Mouse (Mus musculus): ENCODE data around the gene Cfap221. TPM values are rescaled to one million over a fixed set of nuclear protein-coding genes. Genes with fewer than 3 reads are reported as not detected.

Gene Cfap221
- polyA plus RNA-seq (2015; fragmentation: Nextera tagmentation; extraction: Ambion mirVana), result 0.36 and 0.48 TPM in 2 replicates

GRCm38 (mm10) chr1:119996798-119997581 lies at the start of gene Cfap221:
Gene Cfap221 (minus strand): TSS chr1:119997234.
- H3K9me3 ChIP-seq, result no peaks in the 10 kb centered on the region
- H3K4me3 ChIP-seq, result peak within 1 kb of the TSS; percentile 43
- H3K36me3 ChIP-seq (replicated peaks), result no peaks in the 10 kb centered on the region
- no peaks in the 10 kb centered on the region for H3K27me3 ChIP-seq (replicated peaks)
- H3K4me1 ChIP-seq, result peaks cover 6% of the 10 kb centered on the region; the same call in 1 of the 2 replicates
- peak; percentile 89 for ATAC-seq (replicated peaks)
- 5% methylated on average over 30 of the region's 30 CpGs for WGBS
- peak within 1 kb of the TSS; percentile 73 for H3K4me2 ChIP-seq
- peak within 1 kb of the TSS; percentile 17; the same call in 1 of the 2 replicates for H3K9ac ChIP-seq
- H3K27ac ChIP-seq, result no peak within 1 kb of the TSS

GRCm38 (mm10) chr1:120044584-120044983 lies 47.5 kb upstream of the Cfap221 start:
- ATAC-seq (replicated peaks), result no peak
- H3K4me1 ChIP-seq, result no peaks in the 10 kb centered on the region
- no peak overlapping the region for H3K4me3 ChIP-seq
- H3K9ac ChIP-seq, result no peak overlapping the region
- H3K9me3 ChIP-seq, result no peaks in the 10 kb centered on the region
- H3K27me3 ChIP-seq (replicated peaks), result no peaks in the 10 kb centered on the region
- 93% methylated on average over 16 of the region's 16 CpGs for WGBS
- H3K36me3 ChIP-seq (replicated peaks), result no peaks in the 10 kb centered on the region
- no peak overlapping the region for H3K27ac ChIP-seq
- H3K4me2 ChIP-seq, result no peak overlapping the region

GRCm38 (mm10) chr1:120042421-120042820 lies 45.4 kb upstream of the Cfap221 start:
- H3K4me1 ChIP-seq, result no peaks in the 10 kb centered on the region
- no peak overlapping the region for H3K4me2 ChIP-seq
- H3K27ac ChIP-seq, result no peak overlapping the region
- ATAC-seq (replicated peaks), result no peak
- H3K4me3 ChIP-seq, result no peak overlapping the region
- no peak overlapping the region for H3K9ac ChIP-seq
- no peaks in the 10 kb centered on the region for H3K9me3 ChIP-seq
- H3K36me3 ChIP-seq (replicated peaks), result no peaks in the 10 kb centered on the region
- no peaks in the 10 kb centered on the region for H3K27me3 ChIP-seq (replicated peaks)
- WGBS, result 69% methylated on average over 8 of the region's 8 CpGs

- Histone ChIP-seq H3K9ac (no peak overlapping the region), H3K27ac (no peak overlapping the region), H3K36me3 (replicated peaks) (no peaks in the 10 kb centered on the region), H3K9me3 (no peaks in the 10 kb centered on the region), H3K4me2 (no peak overlapping the region), H3K27me3 (replicated peaks) (no peaks in the 10 kb centered on the region), H3K4me1 (no peaks in the 10 kb centered on the region), H3K4me3 (no peak overlapping the region)
- 82% methylated on average over 9 of the region's 9 CpGs for WGBS
- no peak for ATAC-seq (replicated peaks)
Observed at GRCm38 (mm10) chr1:120038594-120038993, 41.6 kb upstream of the Cfap221 start.

- 78% methylated on average over 9 of the region's 9 CpGs for WGBS
- ATAC-seq (replicated peaks), result no peak
- H3K36me3 ChIP-seq (replicated peaks), result no peaks in the 10 kb centered on the region
- H3K27me3 ChIP-seq (replicated peaks), result no peaks in the 10 kb centered on the region
- no peak overlapping the region for H3K27ac ChIP-seq
- H3K9ac ChIP-seq, result no peak overlapping the region
- no peak overlapping the region for H3K4me3 ChIP-seq
- no peak overlapping the region for H3K4me2 ChIP-seq
- H3K9me3 ChIP-seq, result no peaks in the 10 kb centered on the region
- H3K4me1 ChIP-seq, result no peaks in the 10 kb centered on the region
Observed at GRCm38 (mm10) chr1:120037021-120037683, 40.1 kb upstream of the Cfap221 start.

- H3K4me3 ChIP-seq, result no peak overlapping the region
- no peaks in the 10 kb centered on the region for H3K9me3 ChIP-seq
- no peak overlapping the region for H3K9ac ChIP-seq
- no peak overlapping the region for H3K27ac ChIP-seq
- H3K4me2 ChIP-seq, result no peak overlapping the region
- H3K4me1 ChIP-seq, result no peaks in the 10 kb centered on the region
- H3K36me3 ChIP-seq (replicated peaks), result no peaks in the 10 kb centered on the region
- 80% methylated on average over 7 of the region's 7 CpGs for WGBS
- ATAC-seq (replicated peaks), result no peak
- H3K27me3 ChIP-seq (replicated peaks), result no peaks in the 10 kb centered on the region
Observed at GRCm38 (mm10) chr1:120035456-120036034, 38.5 kb upstream of the Cfap221 start.

- H3K4me3 ChIP-seq, result no peak overlapping the region
- no peaks in the 10 kb centered on the region for H3K4me1 ChIP-seq
- 58% methylated on average over 1 of the region's 1 CpGs for WGBS
- H3K27ac ChIP-seq, result no peak overlapping the region
- no peaks in the 10 kb centered on the region for H3K36me3 ChIP-seq (replicated peaks)
- H3K27me3 ChIP-seq (replicated peaks), result no peaks in the 10 kb centered on the region
- H3K9me3 ChIP-seq, result no peaks in the 10 kb centered on the region
- no peak overlapping the region for H3K9ac ChIP-seq
- H3K4me2 ChIP-seq, result no peak overlapping the region
- no peak for ATAC-seq (replicated peaks)
Observed at GRCm38 (mm10) chr1:120034793-120035192, 37.8 kb upstream of the Cfap221 start.

GRCm38 (mm10) chr1:120033469-120033854 lies 36.4 kb upstream of the Cfap221 start:
- no peak overlapping the region for H3K4me3 ChIP-seq
- no peaks in the 10 kb centered on the region for H3K36me3 ChIP-seq (replicated peaks)
- H3K9me3 ChIP-seq, result no peaks in the 10 kb centered on the region
- no peaks in the 10 kb centered on the region for H3K4me1 ChIP-seq
- no peak for ATAC-seq (replicated peaks)
- H3K9ac ChIP-seq, result no peak overlapping the region
- H3K4me2 ChIP-seq, result no peak overlapping the region
- WGBS, result 88% methylated on average over 2 of the region's 2 CpGs
- H3K27ac ChIP-seq, result no peak overlapping the region
- H3K27me3 ChIP-seq (replicated peaks), result no peaks in the 10 kb centered on the region

GRCm38 (mm10) chr1:120032804-120033468 lies 35.9 kb upstream of the Cfap221 start:
- no peak overlapping the region for H3K4me3 ChIP-seq
- H3K27ac ChIP-seq, result no peak overlapping the region
- H3K9me3 ChIP-seq, result no peaks in the 10 kb centered on the region
- H3K4me1 ChIP-seq, result no peaks in the 10 kb centered on the region
- 43% methylated on average over 10 of the region's 10 CpGs for WGBS
- H3K36me3 ChIP-seq (replicated peaks), result no peaks in the 10 kb centered on the region
- H3K9ac ChIP-seq, result no peak overlapping the region
- no peaks in the 10 kb centered on the region for H3K27me3 ChIP-seq (replicated peaks)
- ATAC-seq (replicated peaks), result peak; percentile 77
- H3K4me2 ChIP-seq, result no peak overlapping the region

GRCm38 (mm10) chr1:120030474-120030873 lies 33.4 kb upstream of the Cfap221 start:
- Histone ChIP-seq H3K9ac (no peak overlapping the region), H3K4me2 (no peak overlapping the region), H3K4me1 (no peaks in the 10 kb centered on the region), H3K36me3 (replicated peaks) (no peaks in the 10 kb centered on the region), H3K4me3 (no peak overlapping the region), H3K27me3 (replicated peaks) (no peaks in the 10 kb centered on the region), H3K9me3 (no peaks in the 10 kb centered on the region), H3K27ac (no peak overlapping the region)
- WGBS, result 87% methylated on average over 3 of the region's 3 CpGs
- ATAC-seq (replicated peaks), result no peak

- 62% methylated on average over 4 of the region's 4 CpGs for whole genome bisulfite sequencing
- no peak for ATAC-seq (replicated peaks)
Observed at GRCm38 (mm10) chr1:120027693-120028092, 30.7 kb upstream of the Cfap221 start.

GRCm38 (mm10) chr1:120025050-120025439 lies 28.0 kb upstream of the Cfap221 start:
- no peak overlapping the region for H3K27ac ChIP-seq

More at GRCm38 (mm10) chr1:120027693-120028092, 30.7 kb upstream of the Cfap221 start:
- Histone ChIP-seq H3K4me2 (no peak overlapping the region), H3K9me3 (no peaks in the 10 kb centered on the region), H3K4me1 (no peaks in the 10 kb centered on the region), H3K4me3 (no peak overlapping the region), H3K36me3 (replicated peaks) (no peaks in the 10 kb centered on the region), H3K27ac (no peak overlapping the region), H3K27me3 (replicated peaks) (no peaks in the 10 kb centered on the region), H3K9ac (no peak overlapping the region)

More at GRCm38 (mm10) chr1:120025050-120025439, 28.0 kb upstream of the Cfap221 start:
- no peaks in the 10 kb centered on the region for H3K36me3 ChIP-seq (replicated peaks)
- no peak overlapping the region for H3K4me3 ChIP-seq
- no peaks in the 10 kb centered on the region for H3K4me1 ChIP-seq
- H3K9me3 ChIP-seq, result no peaks in the 10 kb centered on the region
- ATAC-seq (replicated peaks), result no peak
- H3K9ac ChIP-seq, result no peak overlapping the region
- 21% methylated on average over 2 of the region's 2 CpGs for WGBS
- H3K27me3 ChIP-seq (replicated peaks), result no peaks in the 10 kb centered on the region
- no peak overlapping the region for H3K4me2 ChIP-seq
